8 mouse cellular contexts compared by ENCODE assay signal in genomic region chr7:27860396-27861235, GRCm38 (mm10). TPM values are rescaled to one million over a fixed set of nuclear protein-coding genes. Genes with fewer than 3 reads are reported as not detected.
DNase-seq lines count a peak whose midpoint lies in the region; ATAC-seq lines count a peak whose summit lies in the region.

No protein-coding gene starts in this region.

- peak; percentile 97 for ATAC-seq in megakaryocyte, adult 5-6 weeks (ENCODE audit: poor library complexity, severe bottlenecking)

- peak; percentile 78 for DNase-seq in R1 (ENCODE audit: low read depth, low spot score)
- peak; percentile 85 for DNase-seq in embryo, embryonic 10.5 days (ENCODE audit: low spot score)
- DNase-seq in gastrocnemius, postnatal 10 days = peak; percentile 57
- peak; percentile 89 for DNase-seq in induced T-regulatory cell, adult 2 months (ENCODE audit: low read depth)
- peak; percentile 13 to 27 for DNase-seq in left cerebral cortex, adult 8-10 months (ENCODE audit: low spot score in 2 of 2)
- peak; percentile 43 for DNase-seq in right cerebral cortex, adult 18-20 months
- DNase-seq in urinary bladder, adult 2 months (ENCODE audit: low spot score) = peak; percentile 63

RNA-seq across cellular contexts. Expression of gene Zfp607a, which starts 3.3 kb away (rescaled TPM):
- 1 to 10 TPM; 2.5 to 3.3 TPM for total RNA-seq in gastrocnemius, postnatal 10 days (2021)
- total RNA-seq in left cerebral cortex, adult 8-10 months (2022) = 1 to 10 TPM; 1.7 to 2.3 (median 2.1) TPM
- 5.4 and 5.8 TPM in 2 replicates for total RNA-seq in megakaryocyte, adult 5-6 weeks (2015)
- total RNA-seq in megakaryocyte, adult 5-6 weeks (2017) = 9.0 and 10.0 TPM in 2 replicates
- polyA plus RNA-seq in urinary bladder, adult 2 months (2012; rRNA removed) = 3.1 and 3.3 TPM in 2 replicates

RNA-seq across cellular contexts. Expression of gene Zfp59, which starts 22.2 kb away (rescaled TPM):
- 1 to 10 TPM; 2.3 to 2.5 TPM for total RNA-seq in gastrocnemius, postnatal 10 days (2021)
- 1 to 10 TPM; 4.6 to 5.7 (median 5.3) TPM for total RNA-seq in left cerebral cortex, adult 8-10 months (2022)
- total RNA-seq in megakaryocyte, adult 5-6 weeks (2015) = 2.3 and 3.7 TPM in 2 replicates
- 2.3 and 3.7 TPM in 2 replicates for total RNA-seq in megakaryocyte, adult 5-6 weeks (2017)
- polyA plus RNA-seq in urinary bladder, adult 2 months (2012; rRNA removed) = 3.8 TPM in 2 replicates

RNA-seq across cellular contexts. Expression of gene Zfp626, which starts 53.6 kb away (rescaled TPM):
- total RNA-seq in gastrocnemius, postnatal 10 days (2021) = 1 to 10 TPM; 5.1 to 5.2 TPM
- total RNA-seq in left cerebral cortex, adult 8-10 months (2022) = 10 to 100 TPM in 1 of 4 experiments, 1 to 10 TPM in 3; 9.3 to 11.0 (median 9.5) TPM
- total RNA-seq in megakaryocyte, adult 5-6 weeks (2015) = 5.9 and 6.2 TPM in 2 replicates
- 5.0 and 5.4 TPM in 2 replicates for total RNA-seq in megakaryocyte, adult 5-6 weeks (2017)
- polyA plus RNA-seq in urinary bladder, adult 2 months (2012; rRNA removed) = 4.3 and 5.3 TPM in 2 replicates

Comparison
In these comparisons a context has a peak if more than half of its experiments do, and no peak if none do; other contexts are left out.
1. Peak in every context shown above with its lines: DNase-seq and ATAC-seq.
2. DNase-seq: peak in every context shown above with its lines; median percentile 89 in induced T-regulatory cell, adult 2 months; 85 in embryo, embryonic 10.5 days; 78 in R1; 63 in urinary bladder, adult 2 months; 57 in gastrocnemius, postnatal 10 days; 43 in right cerebral cortex, adult 18-20 months; 20 in left cerebral cortex, adult 8-10 months.